7 mouse cellular contexts compared by ENCODE assay signal in the genomic region with DNA sequence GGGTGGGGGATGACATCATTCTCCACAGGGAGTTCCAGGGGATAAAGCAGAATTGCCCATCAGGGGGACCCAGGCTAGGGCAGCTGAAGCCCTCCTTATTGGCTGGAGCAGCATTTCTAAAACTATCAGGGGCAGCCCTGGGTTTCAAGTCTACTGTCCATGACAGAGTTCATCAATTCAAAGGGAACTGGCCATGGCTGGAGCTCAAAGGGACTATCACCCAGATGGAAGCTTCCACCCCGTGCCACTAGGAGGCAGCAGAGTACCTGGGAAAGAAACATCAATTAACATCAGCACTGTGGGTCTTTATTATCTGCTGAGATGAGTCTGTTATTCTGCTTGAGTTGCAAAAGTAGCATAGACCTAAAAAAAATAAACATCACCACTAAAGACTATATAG.
DNase-seq lines count a peak whose midpoint lies in the region; TF ChIP-seq lines count a peak whose summit lies in the region.

No protein-coding gene starts in this region.

- no peak overlapping the region for H3K27ac ChIP-seq in testis, adult 2 months (ENCODE audit: control insufficient read depth, insufficient read depth, low read depth, low read length)

- no peaks in the 10 kb centered on the region for H3K4me1 ChIP-seq in E14TG2a.4 (replicated peaks; ENCODE audit: low read depth, low read length)
- H3K4me1 ChIP-seq in testis, adult 2 months (ENCODE audit: control insufficient read depth, insufficient read depth, low read length) = no peaks in the 10 kb centered on the region

- no peaks in the 10 kb centered on the region for H3K9me3 ChIP-seq in E14TG2a.4 (ENCODE audit: low read length)

- no peaks in the 10 kb centered on the region for H3K36me3 ChIP-seq in E14TG2a.4 (ENCODE audit: insufficient read depth, low read length)
- H3K36me3 ChIP-seq in testis, adult 2 months (ENCODE audit: control insufficient read depth, insufficient read depth, low read length) = no peaks in the 10 kb centered on the region

- TF ChIP-seq POLR2A in testis, adult 2 months (IDR thresholded peaks at IDR 0.05; ENCODE audit: control insufficient read depth, low read depth, low read length) = no peak

- H3K4me3 ChIP-seq in E14TG2a.4 (replicated peaks; ENCODE audit: low read length) = no peak overlapping the region
- H3K4me3 ChIP-seq in testis, adult 2 months (ENCODE audit: control insufficient read depth, low read depth, low read length) = no peak overlapping the region

- peak; percentile 49 for DNase-seq in Muller cell, postnatal 12 days (ENCODE audit: inconsistent ontology term)
- peak; percentile 17 for DNase-seq in cerebellum, adult 9-11 months
- peak; percentile 79 to 81 for DNase-seq in frontal cortex, postnatal 36 days (ENCODE audit: low spot score in 2 of 2)
- DNase-seq in layer of hippocampus, adult 9-11 months = peak; percentile 34
- peak; percentile 30 to 58 for DNase-seq in lung, postnatal 4 days

- H3K27me3 ChIP-seq in E14TG2a.4 (ENCODE audit: insufficient read depth, low read length) = no peaks in the 10 kb centered on the region
- no peaks in the 10 kb centered on the region for H3K27me3 ChIP-seq in testis, adult 2 months (ENCODE audit: control insufficient read depth, insufficient read depth, low read length)

- TF ChIP-seq CTCF in E14TG2a.4 (conservative IDR thresholded peaks at IDR 0.05; ENCODE audit: low read length) = peak; percentile 83
- peak; percentile 54; the same call in 1 of the 2 replicates for TF ChIP-seq CTCF in testis, adult 2 months (IDR thresholded peaks at IDR 0.05; ENCODE audit: control insufficient read depth, insufficient read depth, insufficient replicate concordance, low read depth, low read length)

Comparison
In these comparisons a context has a peak if more than half of its experiments do, and no peak if none do; other contexts are left out.
1. DNase-seq: peak in every context shown above with its lines; median percentile 80 in frontal cortex, postnatal 36 days; 49 in Muller cell, postnatal 12 days; 44 in lung, postnatal 4 days; 34 in layer of hippocampus, adult 9-11 months; 17 in cerebellum, adult 9-11 months.